Mouse (Mus musculus): ENCODE measurements around the gene Mcm2. TPM values are rescaled to one million over a fixed set of nuclear protein-coding genes. Genes with fewer than 3 reads are reported as not detected.

Gene Mcm2
- total and polyA plus RNA-seq, 2 experiments from 2014 or later = 21.7 to 37.0 TPM

GRCm38 (mm10) chr6:88904456-88904974 is 5.9 kb upstream of the Mcm2 start:
- DNase-seq (ENCODE audit: low spot score) (no peak), ATAC-seq (no peak)
- Histone ChIP-seq H3K9ac (replicated peaks; ENCODE audit: low read length) (no peak overlapping the region), H3K27me3 (ENCODE audit: insufficient read depth, low read length) (no peaks in the 10 kb centered on the region), H3K4me1 (ENCODE audit: insufficient read depth, low read length) (peaks cover 26% of the 10 kb centered on the region), H3K9me3 (ENCODE audit: low read length) (no peaks in the 10 kb centered on the region), H3K4me3 (ENCODE audit: low read length) (no peak overlapping the region), H3K4me2 (ENCODE audit: low read depth, low read length) (no peak overlapping the region), H3K27ac (no peak overlapping the region), H3K36me3 (ENCODE audit: insufficient read depth, low read length) (no peaks in the 10 kb centered on the region)
- WGBS = 90% methylated on average over 4 of the region's 4 CpGs
- no peak for TF ChIP-seq CTCF (IDR thresholded peaks at IDR 0.05; ENCODE audit: low read depth)

GRCm38 (mm10) chr6:88903708-88904107 is 5.1 kb upstream of the Mcm2 start:
- WGBS = 90% methylated on average over 5 of the region's 5 CpGs
- Histone ChIP-seq H3K4me2 (ENCODE audit: low read depth, low read length) (peak overlapping the region; percentile 99), H3K4me3 (ENCODE audit: low read length) (peak overlapping the region; percentile 80; the same call in 1 of the 2 replicates), H3K9me3 (ENCODE audit: low read length) (no peaks in the 10 kb centered on the region), H3K27ac (no peak overlapping the region), H3K9ac (replicated peaks; ENCODE audit: low read length) (peak overlapping the region; percentile 79; the same call in 1 of the 2 replicates), H3K27me3 (ENCODE audit: insufficient read depth, low read length) (no peaks in the 10 kb centered on the region), H3K4me1 (ENCODE audit: insufficient read depth, low read length) (peaks cover 26% of the 10 kb centered on the region), H3K36me3 (ENCODE audit: insufficient read depth, low read length) (no peaks in the 10 kb centered on the region)
- no peak for DNase-seq (ENCODE audit: low spot score)
- no peak for ATAC-seq
- TF ChIP-seq CTCF (IDR thresholded peaks at IDR 0.05; ENCODE audit: low read depth) = no peak

- Histone ChIP-seq H3K9me3 (ENCODE audit: low read length) (no peaks in the 10 kb centered on the region), H3K9ac (replicated peaks; ENCODE audit: low read length) (peak within 1 kb of the TSS; percentile 79), H3K27ac (peak within 1 kb of the TSS; percentile 88), H3K4me2 (ENCODE audit: low read depth, low read length) (peak within 1 kb of the TSS; percentile 99), H3K4me1 (ENCODE audit: insufficient read depth, low read length) (peaks cover 26% of the 10 kb centered on the region), H3K36me3 (ENCODE audit: insufficient read depth, low read length) (no peaks in the 10 kb centered on the region), H3K4me3 (ENCODE audit: low read length) (peak within 1 kb of the TSS; percentile 80), H3K27me3 (ENCODE audit: insufficient read depth, low read length) (no peaks in the 10 kb centered on the region)
- DNase-seq (ENCODE audit: low spot score) (peak; percentile 97), ATAC-seq (peak; percentile 89)
- WGBS = under 1% methylated on average over 61 of the region's 66 CpGs
- TF ChIP-seq CTCF (IDR thresholded peaks at IDR 0.05; ENCODE audit: low read depth) = peak; percentile 53
These were observed 3.6 kb upstream of the Mcm2 start, which contains the start of gene Tpra1 for GRCm38 (mm10) chr6:88901947-88902820. Tpra1 (plus strand) TSS chr6:88902251.

GRCm38 (mm10) chr6:88901471-88901870 is 2.9 kb upstream of the Mcm2 start:
- Histone ChIP-seq H3K4me1 (ENCODE audit: insufficient read depth, low read length) (peaks cover 23% of the 10 kb centered on the region), H3K9ac (replicated peaks; ENCODE audit: low read length) (peak overlapping the region; percentile 79), H3K4me2 (ENCODE audit: low read depth, low read length) (peak overlapping the region; percentile 99), H3K9me3 (ENCODE audit: low read length) (no peaks in the 10 kb centered on the region), H3K27me3 (ENCODE audit: insufficient read depth, low read length) (no peaks in the 10 kb centered on the region), H3K36me3 (ENCODE audit: insufficient read depth, low read length) (no peaks in the 10 kb centered on the region), H3K27ac (peak overlapping the region; percentile 88), H3K4me3 (ENCODE audit: low read length) (peak overlapping the region; percentile 80)
- WGBS = 9% methylated on average over 5 of the region's 5 CpGs
- DNase-seq (ENCODE audit: low spot score) (no peak), ATAC-seq (no peak)
- TF ChIP-seq CTCF (IDR thresholded peaks at IDR 0.05; ENCODE audit: low read depth) = no peak

GRCm38 (mm10) chr6:88899628-88900027 is 1.0 kb upstream of the Mcm2 start:
- H3K4me1 ChIP-seq (ENCODE audit: insufficient read depth, low read length) = peaks cover 20% of the 10 kb centered on the region
- no peak overlapping the region for H3K4me2 ChIP-seq (ENCODE audit: low read depth, low read length)
- DNase-seq (ENCODE audit: low spot score) = no peak
- H3K36me3 ChIP-seq (ENCODE audit: insufficient read depth, low read length) = no peaks in the 10 kb centered on the region
- H3K9ac ChIP-seq (replicated peaks; ENCODE audit: low read length) = no peak overlapping the region
- H3K27ac ChIP-seq = no peak overlapping the region
- H3K27me3 ChIP-seq (ENCODE audit: insufficient read depth, low read length) = no peaks in the 10 kb centered on the region
- H3K9me3 ChIP-seq (ENCODE audit: low read length) = no peaks in the 10 kb centered on the region
- TF ChIP-seq CTCF (IDR thresholded peaks at IDR 0.05; ENCODE audit: low read depth) = no peak
- no peak overlapping the region for H3K4me3 ChIP-seq (ENCODE audit: low read length)
- 86% methylated on average over 2 of the region's 2 CpGs for WGBS
- ATAC-seq = no peak

- WGBS = 54% methylated on average over 4 of the region's 4 CpGs
- Histone ChIP-seq H3K9ac (replicated peaks; ENCODE audit: low read length) (no peak overlapping the region), H3K36me3 (ENCODE audit: insufficient read depth, low read length) (no peaks in the 10 kb centered on the region), H3K4me1 (ENCODE audit: insufficient read depth, low read length) (peaks cover 18% of the 10 kb centered on the region), H3K4me3 (ENCODE audit: low read length) (0 out of 2 replicates have a peak overlapping the region, but pooled peaks have one; percentile 57), H3K9me3 (ENCODE audit: low read length) (no peaks in the 10 kb centered on the region), H3K4me2 (ENCODE audit: low read depth, low read length) (peak overlapping the region; percentile 97; the same call in 1 of the 2 replicates), H3K27me3 (ENCODE audit: insufficient read depth, low read length) (no peaks in the 10 kb centered on the region), H3K27ac (no peak overlapping the region)
- no peak for ATAC-seq
- TF ChIP-seq CTCF (IDR thresholded peaks at IDR 0.05; ENCODE audit: low read depth) = no peak
- no peak for DNase-seq (ENCODE audit: low spot score)
These were observed 506 bp upstream of the Mcm2 start for GRCm38 (mm10) chr6:88899086-88899485.

All from hindbrain, postnatal 0 days (tissue).